Mouse (Mus musculus) liver, adult 2 months (tissue): ENCODE results near the gene Adar.

ENCODE experiments used
- CTCF ChIP-seq: fragments of 200-500 bp; IDR thresholded peaks from 2 replicates; pipeline ENCODE4 v1.5.1; 2011; ENCODE audit warnings: low read depth, low read length, control low read depth
- POLR2A ChIP-seq: fragments of 200-500 bp; IDR thresholded peaks from 2 replicates; pipeline ENCODE4 v1.6.1; 2011; ENCODE audit warnings: low read length, control low read depth; ENCODE audit not compliant: insufficient read depth; ENCODE audit errors: extremely low read depth

- TF ChIP-seq CTCF (no peak), POLR2A (no peak)
Measured at GRCm38 (mm10) chr3:89715207-89715966, 565 bp downstream of the Adar start.
